29 mouse cellular contexts compared by ENCODE assay signal in the genomic region with DNA sequence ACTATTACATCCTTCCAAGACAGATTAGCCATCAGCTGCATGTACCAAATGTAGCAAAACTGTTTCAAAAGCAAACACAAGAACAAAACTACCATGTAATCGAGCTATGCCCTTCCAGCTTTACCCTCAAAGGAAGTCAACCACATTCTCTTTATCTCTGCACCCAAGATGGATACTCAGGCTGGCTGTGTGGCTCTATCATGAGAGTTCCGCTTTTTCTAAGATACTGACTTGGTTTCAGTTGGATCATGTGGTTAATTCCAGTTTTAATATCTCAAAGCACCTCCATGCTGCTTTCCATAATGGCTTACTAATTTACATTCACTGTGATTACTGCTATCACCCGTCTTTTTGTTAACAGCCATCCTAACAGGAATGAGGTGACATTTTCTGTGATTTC. TPM values are rescaled to one million over a fixed set of nuclear protein-coding genes. Genes with fewer than 3 reads are reported as not detected.
A peak's percentile ranks its signal among the peaks of the same experiment; 100 is the strongest.
DNase-seq lines count a peak whose midpoint lies in the region; ATAC-seq lines count a peak whose summit lies in the region.
"Had no signal": no experiment of that assay in that cellular context is flagged by ENCODE, and none has a peak within 500 bp of the region (broad histone marks: within the 10 kb centered on the region; RNA-seq: fewer than 3 reads in every experiment).

No protein-coding gene starts in this region.

- no peaks in the 10 kb centered on the region for H3K4me1 ChIP-seq in hindbrain, embryonic 14.5 days (replicated peaks; ENCODE audit: control insufficient read depth, insufficient read depth, low read length)
- H3K4me1 ChIP-seq in hindbrain, embryonic 16.5 days (ENCODE audit: control insufficient read depth, insufficient read depth, low read depth, low read length): peaks cover 3% of the 10 kb centered on the region; the same call in 1 of the 2 replicates
- peaks cover 43% of the 10 kb centered on the region for H3K4me1 ChIP-seq in liver, embryonic 13.5 days (replicated peaks)
- H3K4me1 ChIP-seq: hindbrain, embryonic 12.5 days; limb, embryonic 12.5 days had no signal

- 0 out of 2 replicates have a peak overlapping the region, but pooled peaks have one; percentile 1 for H3K9ac ChIP-seq in hindbrain, embryonic 14.5 days
- no peak overlapping the region for H3K9ac ChIP-seq in hindbrain, embryonic 16.5 days (ENCODE audit: low read depth, low read length)
- H3K9ac ChIP-seq in liver, embryonic 13.5 days: peak overlapping the region; percentile 22; the same call in 1 of the 2 replicates
- H3K9ac ChIP-seq: embryonic facial prominence, embryonic 12.5 days; hindbrain, embryonic 12.5 days; limb, embryonic 12.5 days; neural tube, embryonic 12.5 days had no signal

- WGBS in hindbrain, embryonic 14.5 days: 81% methylated on average over 3 of the region's 3 CpGs
- WGBS in hindbrain, embryonic 16.5 days: 75% methylated on average over 3 of the region's 3 CpGs
- 20% methylated on average over 3 of the region's 3 CpGs for WGBS in liver, embryonic 13.5 days (ENCODE audit: insufficient replicate concordance)

- no peak overlapping the region for H3K4me3 ChIP-seq in hindbrain, embryonic 14.5 days (replicated peaks; ENCODE audit: low read length)
- H3K4me3 ChIP-seq in hindbrain, embryonic 16.5 days (ENCODE audit: low read length): no peak overlapping the region
- H3K4me3 ChIP-seq in liver, embryonic 13.5 days (replicated peaks): no peak overlapping the region
- H3K4me3 ChIP-seq: embryonic facial prominence, embryonic 12.5 days; hindbrain, embryonic 12.5 days; layer of hippocampus, adult 2 months; left cerebral cortex, adult 2 months; limb, embryonic 12.5 days; neural tube, embryonic 12.5 days had no signal

- H3K27ac ChIP-seq in hindbrain, embryonic 14.5 days: 0 out of 2 replicates have a peak overlapping the region, but pooled peaks have one; percentile 3
- H3K27ac ChIP-seq in hindbrain, embryonic 16.5 days (ENCODE audit: low read depth, low read length): no peak overlapping the region
- H3K27ac ChIP-seq in liver, embryonic 13.5 days: 0 out of 2 replicates have a peak overlapping the region, but pooled peaks have one; percentile 18
- H3K27ac ChIP-seq: embryonic facial prominence, embryonic 12.5 days; hindbrain, embryonic 12.5 days; layer of hippocampus, adult 2 months; left cerebral cortex, adult 2 months; limb, embryonic 12.5 days; macrophage; neural tube, embryonic 12.5 days had no signal

- no peaks in the 10 kb centered on the region for H3K9me3 ChIP-seq in hindbrain, embryonic 14.5 days (ENCODE audit: control insufficient read depth, low read length)
- no peaks in the 10 kb centered on the region for H3K9me3 ChIP-seq in hindbrain, embryonic 16.5 days (ENCODE audit: control insufficient read depth, low read length)
- H3K9me3 ChIP-seq in liver, embryonic 13.5 days (replicated peaks): no peaks in the 10 kb centered on the region
- H3K9me3 ChIP-seq: embryonic facial prominence, embryonic 12.5 days; hindbrain, embryonic 12.5 days; limb, embryonic 12.5 days; neural tube, embryonic 12.5 days had no signal

- no peaks in the 10 kb centered on the region for H3K27me3 ChIP-seq in hindbrain, embryonic 14.5 days (ENCODE audit: control insufficient read depth, insufficient read depth, low read length)
- H3K27me3 ChIP-seq in hindbrain, embryonic 16.5 days (replicated peaks; ENCODE audit: control insufficient read depth, insufficient read depth, low read length): no peaks in the 10 kb centered on the region
- H3K27me3 ChIP-seq in liver, embryonic 13.5 days: no peaks in the 10 kb centered on the region
- H3K27me3 ChIP-seq: embryonic facial prominence, embryonic 12.5 days; hindbrain, embryonic 12.5 days; limb, embryonic 12.5 days; neural tube, embryonic 12.5 days had no signal

- no peak for ATAC-seq in hindbrain, embryonic 14.5 days (ENCODE audit: low FRiP score)
- ATAC-seq in hindbrain, embryonic 16.5 days: no peak
- ATAC-seq in liver, embryonic 13.5 days (ENCODE audit: low read depth): peak; percentile 66
- peak; percentile 92 for ATAC-seq in megakaryocyte-erythroid progenitor cell, adult 5-6 weeks (replicated peaks; ENCODE audit: low FRiP score, low TSS enrichment, poor library complexity, severe bottlenecking)
- ATAC-seq in megakaryocyte, adult 5-6 weeks (ENCODE audit: poor library complexity, severe bottlenecking): no peak
- ATAC-seq in CD4-positive, CD25-positive, alpha-beta regulatory T cell, adult 4 months: no peak
- ATAC-seq: forebrain, embryonic 14.5 days; midbrain, embryonic 16.5 days had no signal

- no peak for DNase-seq in hindbrain, embryonic 14.5 days (ENCODE audit: low spot score)
- peak; percentile 93 for DNase-seq in MEL-GATA-1-ER (ENCODE audit: extremely low read depth, low read depth)
- no peak for DNase-seq in liver, embryonic 13.5 days
- DNase-seq: adrenal gland, postnatal 36 days; cerebellum, adult 2 months; cerebellum, postnatal 25 days; embryo, embryonic 11 days; gastrocnemius, postnatal 25 days; heart, adult 18-20 months; heart, postnatal 36 days; kidney, adult 18-20 months; kidney, postnatal 36 days; retina, postnatal 1 day; right cerebral cortex, postnatal 14 days had no signal

- H3K4me2 ChIP-seq in hindbrain, embryonic 14.5 days (replicated peaks): no peak overlapping the region
- H3K4me2 ChIP-seq in hindbrain, embryonic 16.5 days (ENCODE audit: low read length): no peak overlapping the region
- H3K4me2 ChIP-seq in liver, embryonic 13.5 days: peak overlapping the region; percentile 32
- H3K4me2 ChIP-seq: embryonic facial prominence, embryonic 12.5 days; heart, embryonic 11.5 days; hindbrain, embryonic 12.5 days; limb, embryonic 12.5 days; midbrain, embryonic 11.5 days; neural tube, embryonic 12.5 days had no signal

- H3K36me3 ChIP-seq in hindbrain, embryonic 14.5 days (replicated peaks; ENCODE audit: control insufficient read depth, insufficient read depth): peaks cover 48% of the 10 kb centered on the region
- peaks cover 12% of the 10 kb centered on the region; the same call in 1 of the 2 replicates for H3K36me3 ChIP-seq in hindbrain, embryonic 16.5 days (ENCODE audit: control insufficient read depth, insufficient read depth, low read length)
- H3K36me3 ChIP-seq in liver, embryonic 13.5 days: peaks cover 70% of the 10 kb centered on the region

RNA-seq across cellular contexts. Expression of gene Trappc12, which starts 6.9 kb away (rescaled TPM):
- 39.1 and 41.3 TPM in 2 replicates for polyA plus RNA-seq in hindbrain, embryonic 14.5 days (2014; fragmentation: Nextera tagmentation; extraction: Ambion mirVana)
- 41.4 and 43.1 TPM in 2 replicates for polyA plus RNA-seq in hindbrain, embryonic 16.5 days (2015; fragmentation: Nextera tagmentation; extraction: Ambion mirVana)
- polyA plus RNA-seq in liver, embryonic 13.5 days (2015; fragmentation: Nextera tagmentation; extraction: Ambion mirVana): 18.6 and 22.1 TPM in 2 replicates
- 49.1 and 67.5 TPM in 2 replicates for total RNA-seq in megakaryocyte-erythroid progenitor cell, adult 5-6 weeks (2014; fragmentation: Nextera tagmentation)
- 58.3 and 64.0 TPM in 2 replicates for total RNA-seq in megakaryocyte-erythroid progenitor cell, adult 5-6 weeks (2017)
- total RNA-seq in megakaryocyte, adult 5-6 weeks (2015): 25.9 and 29.7 TPM in 2 replicates
- 34.3 and 40.3 TPM in 2 replicates for total RNA-seq in megakaryocyte, adult 5-6 weeks (2017)
- polyA plus RNA-seq in CD4-positive, CD25-positive, alpha-beta regulatory T cell, adult 4 months (2017; shearing (Covaris generic)): 10 to 100 TPM; 44.8 to 63.7 TPM

RNA-seq across cellular contexts. Expression of gene Eipr1, which starts 8.3 kb away (rescaled TPM):
- 68.2 and 75.3 TPM in 2 replicates for polyA plus RNA-seq in hindbrain, embryonic 14.5 days (2014; fragmentation: Nextera tagmentation; extraction: Ambion mirVana)
- polyA plus RNA-seq in hindbrain, embryonic 16.5 days (2015; fragmentation: Nextera tagmentation; extraction: Ambion mirVana): 68.3 and 71.7 TPM in 2 replicates
- polyA plus RNA-seq in liver, embryonic 13.5 days (2015; fragmentation: Nextera tagmentation; extraction: Ambion mirVana): 31.7 and 32.8 TPM in 2 replicates
- 19.9 and 30.0 TPM in 2 replicates for total RNA-seq in megakaryocyte-erythroid progenitor cell, adult 5-6 weeks (2014; fragmentation: Nextera tagmentation)
- 23.4 and 29.6 TPM in 2 replicates for total RNA-seq in megakaryocyte-erythroid progenitor cell, adult 5-6 weeks (2017)
- 21.2 and 22.7 TPM in 2 replicates for total RNA-seq in megakaryocyte, adult 5-6 weeks (2015)
- total RNA-seq in megakaryocyte, adult 5-6 weeks (2017): 26.9 and 33.8 TPM in 2 replicates
- polyA plus RNA-seq in CD4-positive, CD25-positive, alpha-beta regulatory T cell, adult 4 months (2017; shearing (Covaris generic)): 10 to 100 TPM; 40.1 to 54.7 TPM

Comparison
In these comparisons a context has a peak if more than half of its experiments do, and no peak if none do; other contexts are left out.
1. ATAC-seq: peak in liver, embryonic 13.5 days (single experiment) and megakaryocyte-erythroid progenitor cell, adult 5-6 weeks (single experiment); none in hindbrain, embryonic 14.5 days (single experiment), hindbrain, embryonic 16.5 days (single experiment), megakaryocyte, adult 5-6 weeks (single experiment) and CD4-positive, CD25-positive, alpha-beta regulatory T cell, adult 4 months (single experiment).